Mouse (Mus musculus): ENCODE results near the gene Hnrnpa2b1. TPM values are rescaled to one million over a fixed set of nuclear protein-coding genes. Genes with fewer than 3 reads are reported as not detected.

Gene Hnrnpa2b1
- polyA plus RNA-seq, 1 experiment: 105 TPM

DNA sequence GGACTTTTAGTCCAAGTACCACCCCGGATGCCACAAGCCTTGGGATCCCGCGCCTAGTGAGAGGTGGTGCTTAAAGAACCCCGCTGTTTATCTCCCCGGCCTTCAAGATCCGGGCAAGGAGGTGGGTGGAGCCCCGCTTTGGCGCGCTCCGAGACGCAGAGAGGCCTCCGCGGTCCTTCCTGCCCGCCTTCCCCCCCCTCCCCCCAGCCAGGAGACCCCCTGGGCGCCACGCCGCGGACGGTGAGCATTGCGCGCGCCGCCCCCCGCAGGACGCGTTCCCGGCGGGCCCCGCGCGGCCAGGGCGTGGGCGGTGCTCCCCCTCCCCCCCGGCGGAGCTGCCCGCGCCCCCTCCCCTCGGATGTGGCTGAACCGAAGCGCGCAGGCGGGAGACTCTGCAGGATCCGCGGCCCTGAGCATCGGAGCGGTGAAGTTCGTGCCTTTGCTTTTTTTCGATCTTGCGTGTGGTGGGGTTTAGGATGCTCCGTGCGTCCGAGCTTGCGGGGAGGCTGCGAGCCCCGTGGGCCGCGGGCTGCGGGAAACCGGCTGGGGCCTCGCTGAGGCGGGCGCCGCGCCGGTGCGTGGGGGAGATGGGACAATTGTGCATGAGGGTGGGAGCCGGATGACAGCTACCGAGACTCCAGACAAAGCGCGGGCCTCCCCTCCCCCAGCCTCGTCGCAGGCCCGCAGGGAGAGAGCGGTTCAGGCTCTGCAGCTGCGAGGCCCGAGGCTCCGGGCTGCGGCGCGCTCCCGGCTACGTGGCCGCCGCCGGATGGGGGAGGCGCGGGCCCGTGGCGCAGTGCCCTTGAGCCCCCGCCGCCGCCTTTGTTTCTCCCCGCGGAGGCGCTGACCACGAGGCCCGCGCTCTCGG lies 851 bp upstream of the Hnrnpa2b1 start, which contains the start of gene Cbx3:
TSS of gene Cbx3 (plus strand) at position 50 of the 868 bp plus-strand sequence.
- peak; percentile 56 for DNase-seq (ENCODE audit: low read depth)

DNA sequence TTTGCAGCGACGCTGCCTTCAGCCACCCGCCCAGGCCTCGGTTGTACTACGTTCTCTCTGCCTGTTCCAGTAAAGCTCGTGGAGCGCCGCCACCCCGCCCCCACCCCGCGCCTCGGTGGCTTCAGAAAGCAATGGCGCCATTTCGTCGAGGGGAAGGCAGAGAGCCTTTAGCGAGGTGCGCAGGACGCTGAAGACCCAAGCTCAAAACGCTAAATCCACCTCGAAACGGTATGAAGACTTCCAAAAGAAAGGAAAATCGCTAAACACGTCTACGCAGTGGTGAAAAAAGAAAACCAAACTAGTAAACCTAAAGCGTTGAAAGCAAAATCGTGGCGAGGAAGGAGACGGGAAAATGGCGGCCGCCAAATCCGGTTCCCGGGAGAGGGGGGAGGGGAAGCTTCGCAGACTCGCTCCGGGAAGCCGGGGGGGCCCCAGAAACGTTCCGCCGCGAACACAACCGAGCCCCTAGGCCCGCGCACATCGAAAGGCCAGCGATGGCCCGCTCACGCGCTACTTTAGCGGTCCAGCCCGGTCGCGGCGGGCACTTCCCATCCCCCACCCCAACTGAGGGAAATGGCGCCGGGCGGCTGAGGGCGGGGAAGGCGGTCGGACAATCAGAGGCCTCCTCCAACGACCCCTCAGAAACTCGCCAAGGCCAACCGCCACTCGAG lies 668 bp downstream of the Hnrnpa2b1 start:
- DNase-seq (ENCODE audit: low read depth): no peak

DNA sequence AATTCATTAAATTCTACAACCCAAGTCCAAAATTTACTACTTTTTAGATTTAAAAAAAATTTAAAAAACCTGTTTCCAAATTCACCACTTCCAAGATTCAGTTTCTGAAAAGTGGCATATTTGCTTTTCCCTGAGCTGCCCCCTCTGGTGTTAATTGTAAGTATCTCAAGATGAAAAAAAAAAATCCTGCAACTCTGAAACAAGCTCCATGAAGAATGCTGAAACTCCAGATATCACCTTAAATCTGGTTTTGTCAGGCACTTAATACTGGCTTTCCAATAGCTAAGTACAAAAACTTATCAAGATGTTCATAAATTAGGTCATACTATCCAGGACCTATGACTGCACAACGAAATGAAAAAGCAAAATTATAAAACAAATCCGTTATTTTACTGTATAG lies 2.0 kb downstream of the Hnrnpa2b1 start:
- DNase-seq (ENCODE audit: low read depth): no peak

DNA sequence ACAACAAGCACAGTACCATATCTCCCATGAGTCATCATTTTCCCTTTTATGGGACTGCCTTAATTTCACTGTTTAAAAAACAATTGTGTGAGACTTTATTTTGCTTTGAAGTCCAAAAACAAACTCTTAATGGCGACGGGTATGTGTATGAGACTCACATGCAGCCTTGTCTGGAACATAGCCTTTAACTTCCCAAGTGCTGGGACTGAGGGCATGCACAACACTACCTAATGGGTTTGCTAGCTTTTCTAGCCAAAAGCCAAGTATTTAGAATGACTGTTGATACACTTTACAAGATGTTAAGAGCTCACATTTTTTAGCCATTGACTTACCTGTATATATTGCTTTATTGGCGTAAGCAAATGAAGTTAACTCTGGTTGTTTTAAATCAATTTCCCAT lies 9.3 kb downstream of the Hnrnpa2b1 start:
- DNase-seq (ENCODE audit: low read depth): no peak

DNA sequence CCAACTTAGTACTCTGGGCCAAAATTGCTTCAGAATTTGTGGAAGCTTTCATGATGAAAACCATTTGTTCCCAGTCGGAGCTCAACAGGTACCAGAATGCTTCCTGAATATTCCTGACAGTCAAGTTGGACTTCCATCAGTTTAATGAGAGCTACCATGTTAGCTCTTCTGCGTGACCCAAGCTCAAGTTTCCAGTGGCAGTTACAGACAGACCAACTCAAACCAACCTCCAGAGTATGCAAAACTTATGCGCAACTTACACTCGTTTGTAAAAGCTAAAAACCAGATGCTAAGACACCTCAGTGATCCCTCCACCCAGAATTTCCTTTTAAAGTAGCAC lies 9.7 kb downstream of the Hnrnpa2b1 start:
- DNase-seq (ENCODE audit: low read depth): no peak

DNA sequence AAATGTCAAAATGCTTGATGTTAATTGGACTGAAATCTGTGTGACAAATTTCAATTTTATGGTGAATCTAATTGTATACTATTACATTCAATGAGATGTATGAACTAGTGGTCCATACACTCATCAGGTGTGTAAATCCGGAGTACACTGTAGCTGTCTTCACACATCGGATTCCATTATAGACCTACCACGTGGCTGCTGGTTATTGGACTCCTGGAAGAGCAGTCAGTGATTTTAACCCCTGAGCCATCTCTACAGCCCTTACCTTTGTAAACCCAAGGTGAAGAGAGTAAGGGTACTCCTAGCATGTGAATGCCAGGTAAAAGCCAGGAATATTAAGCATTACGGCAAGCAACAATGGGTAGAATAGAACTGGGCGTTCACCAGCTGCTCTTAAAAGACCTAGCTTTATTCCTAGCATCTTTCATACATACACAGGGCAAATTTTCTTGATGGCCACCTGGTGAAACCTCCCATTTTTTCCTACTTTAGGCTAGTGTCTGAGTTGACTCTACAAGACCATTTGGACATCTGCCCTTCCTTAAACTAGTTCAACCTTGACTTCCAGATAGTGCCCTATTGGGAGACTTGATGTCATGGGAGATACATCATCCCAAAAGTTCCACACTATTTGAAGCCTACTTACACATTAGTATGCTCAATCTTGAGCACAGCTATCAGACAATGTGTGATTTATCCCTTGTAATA lies 10.2 kb downstream of the Hnrnpa2b1 start:
- DNase-seq (ENCODE audit: low read depth): no peak

DNA sequence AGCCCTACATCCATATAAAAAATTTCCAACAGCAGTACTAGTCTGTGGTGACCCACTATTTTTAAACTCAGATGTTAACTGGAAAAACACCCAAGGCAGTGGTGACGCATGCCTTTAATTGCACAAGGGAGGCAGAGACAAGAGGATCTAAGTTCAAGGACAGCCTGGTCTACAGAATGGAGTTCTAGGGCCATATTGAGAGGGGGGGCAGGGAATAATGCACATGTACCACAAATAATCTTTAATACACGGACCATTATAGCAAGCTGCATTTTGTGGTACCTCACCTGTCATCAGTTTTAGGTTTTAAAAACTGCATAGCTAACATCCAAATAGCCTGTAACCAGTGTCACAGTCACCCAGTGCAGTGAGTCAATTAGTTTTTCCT lies 10.8 kb downstream of the Hnrnpa2b1 start:
- no peak for DNase-seq (ENCODE audit: low read depth)

DNA sequence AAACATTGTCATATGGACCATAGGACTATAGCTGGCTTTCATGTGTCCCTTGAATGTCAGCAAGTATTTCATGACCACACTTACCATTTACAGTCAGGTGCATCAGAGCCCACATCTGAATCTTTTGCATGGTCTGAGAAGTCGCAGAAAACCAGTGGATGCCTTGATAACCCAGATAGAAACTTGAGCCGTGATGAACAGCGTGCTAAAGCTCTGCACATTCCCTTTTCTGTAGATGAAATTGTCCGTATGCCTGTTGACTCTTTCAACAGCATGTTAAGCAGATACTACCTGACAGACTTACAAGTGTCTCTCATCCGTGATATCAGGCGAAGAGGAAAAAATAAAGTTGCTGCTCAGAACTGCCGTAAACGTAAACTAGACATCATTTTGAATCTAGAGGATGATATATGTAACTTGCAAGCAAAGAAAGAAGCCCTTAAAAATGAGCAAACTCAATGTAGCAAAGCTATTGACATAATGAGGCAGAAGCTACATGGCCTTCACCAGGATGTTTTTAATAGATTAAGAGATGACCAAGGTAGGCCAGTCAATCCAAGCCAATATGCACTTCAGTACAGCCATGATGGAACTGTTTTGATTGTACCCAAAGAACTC lies 11.8 kb downstream of the Hnrnpa2b1 start:
- no peak for DNase-seq (ENCODE audit: low read depth)

DNA sequence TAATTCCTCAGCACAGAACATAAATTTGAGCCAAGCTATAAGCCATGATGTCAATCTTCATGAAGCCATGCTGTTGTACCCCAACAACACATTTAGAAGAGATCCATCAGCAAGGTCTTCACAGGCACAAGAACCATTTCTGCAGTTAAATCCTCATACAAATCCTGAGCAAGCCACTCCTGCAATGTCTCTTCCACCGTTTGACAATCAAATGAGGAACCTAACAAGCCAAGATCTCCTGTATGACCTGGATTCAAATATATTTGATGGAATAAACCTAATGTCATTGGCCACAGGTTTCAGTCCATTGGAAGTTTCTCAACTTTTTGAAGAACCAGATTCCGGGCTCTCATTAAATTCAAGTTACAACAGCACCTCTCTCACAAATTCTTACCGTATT lies 12.4 kb downstream of the Hnrnpa2b1 start:
- no peak for DNase-seq (ENCODE audit: low read depth)

DNA sequence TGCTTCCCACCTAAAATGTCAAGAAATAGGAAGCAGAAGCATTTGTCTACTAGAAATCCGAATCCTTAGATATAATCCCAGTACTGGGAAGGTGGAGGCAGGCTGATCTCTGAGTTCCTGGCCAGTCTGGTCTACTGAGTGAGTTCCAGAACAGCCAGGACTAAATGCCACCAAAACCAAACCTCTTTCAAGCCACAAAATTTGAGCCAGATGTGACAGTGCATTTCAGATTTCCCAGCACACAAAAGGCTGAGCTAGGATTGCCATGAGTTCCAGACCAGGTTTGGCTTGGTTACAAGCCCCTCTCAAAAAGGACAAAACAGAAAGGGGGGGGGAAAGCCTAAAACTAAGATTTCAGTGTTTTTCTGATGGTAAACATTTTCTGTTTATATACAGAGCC lies 13.5 kb downstream of the Hnrnpa2b1 start:
- DNase-seq (ENCODE audit: low read depth): no peak

DNA sequence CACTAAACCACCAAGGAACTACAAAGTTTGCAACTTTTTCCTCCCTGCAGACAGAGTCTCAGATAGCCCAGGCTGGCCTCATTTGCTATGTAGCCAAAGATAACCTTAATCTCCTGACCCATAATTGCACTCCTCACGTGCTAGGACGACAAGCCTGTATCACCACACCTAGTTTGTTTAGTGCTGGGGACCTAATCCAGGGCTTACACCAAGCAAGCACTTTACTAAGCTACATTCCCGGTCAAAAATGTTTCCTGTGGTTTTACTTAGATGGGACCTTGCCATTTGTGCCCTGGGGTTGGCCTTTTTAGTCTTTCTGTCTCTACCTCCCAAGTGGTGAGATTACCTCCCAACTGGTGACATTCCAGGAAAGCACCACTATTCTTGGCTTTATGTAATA lies 14.7 kb downstream of the Hnrnpa2b1 start:
- no peak for DNase-seq (ENCODE audit: low read depth)

DNA sequence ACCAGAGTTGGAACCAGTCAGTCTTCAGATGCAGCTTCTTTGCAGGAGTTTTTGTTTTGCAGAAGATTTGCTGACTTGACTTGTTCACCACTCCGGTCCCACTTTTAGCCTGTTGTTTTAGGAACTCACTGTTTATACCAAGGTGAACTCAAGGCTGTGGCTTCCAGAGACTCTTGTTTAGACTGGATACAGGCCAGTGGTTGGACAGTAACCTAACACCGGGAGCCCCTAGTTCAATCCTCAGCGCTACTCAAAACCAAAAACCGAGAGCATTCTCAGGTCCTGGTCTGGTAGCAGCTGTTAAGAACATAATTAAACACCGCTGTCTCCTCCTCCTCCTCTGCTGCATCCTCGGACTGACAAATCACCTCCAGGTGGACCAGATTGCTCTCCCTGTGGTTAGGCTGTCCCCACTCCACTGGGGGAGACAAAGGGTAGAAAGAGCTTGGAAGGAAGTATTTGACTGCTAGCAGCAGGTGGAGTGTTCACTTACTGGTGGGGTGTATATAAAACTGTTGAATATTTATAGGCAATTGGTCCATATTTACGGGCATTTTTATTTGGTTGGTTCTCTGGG lies 16.7 kb downstream of the Hnrnpa2b1 start:
- no peak for DNase-seq (ENCODE audit: low read depth)

DNA sequence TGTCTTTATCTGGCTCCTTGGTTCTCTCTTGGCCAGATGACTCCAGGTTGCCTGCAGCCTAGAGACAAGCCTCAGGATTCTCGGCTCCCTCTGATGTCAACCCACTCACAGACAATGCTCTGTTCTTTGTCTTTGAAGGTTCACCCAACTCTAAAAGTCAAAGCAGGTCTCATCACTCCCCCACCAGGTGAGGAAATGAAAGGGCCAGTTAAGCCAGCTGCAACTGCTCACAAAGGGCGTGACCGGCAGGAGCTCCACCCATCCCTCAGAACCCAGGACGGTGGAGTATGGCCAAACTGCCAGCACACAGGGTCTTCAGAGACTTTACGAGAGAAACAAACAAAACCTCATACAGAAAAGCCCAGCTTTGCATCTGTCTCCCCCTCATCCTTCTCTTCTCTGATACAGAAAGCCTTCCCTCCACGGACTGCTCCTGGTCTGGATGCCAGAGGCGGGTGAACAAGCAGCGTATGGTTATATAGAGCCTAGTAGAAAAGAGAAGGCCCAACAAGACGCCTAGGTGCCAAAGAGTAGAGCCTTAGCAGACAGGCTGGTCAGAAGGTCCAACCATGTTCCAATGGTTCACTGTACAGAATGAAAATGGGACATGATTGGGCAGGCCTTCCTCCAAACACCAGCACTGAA lies 27.4 kb downstream of the Hnrnpa2b1 start:
- no peak for DNase-seq (ENCODE audit: low read depth)

DNA sequence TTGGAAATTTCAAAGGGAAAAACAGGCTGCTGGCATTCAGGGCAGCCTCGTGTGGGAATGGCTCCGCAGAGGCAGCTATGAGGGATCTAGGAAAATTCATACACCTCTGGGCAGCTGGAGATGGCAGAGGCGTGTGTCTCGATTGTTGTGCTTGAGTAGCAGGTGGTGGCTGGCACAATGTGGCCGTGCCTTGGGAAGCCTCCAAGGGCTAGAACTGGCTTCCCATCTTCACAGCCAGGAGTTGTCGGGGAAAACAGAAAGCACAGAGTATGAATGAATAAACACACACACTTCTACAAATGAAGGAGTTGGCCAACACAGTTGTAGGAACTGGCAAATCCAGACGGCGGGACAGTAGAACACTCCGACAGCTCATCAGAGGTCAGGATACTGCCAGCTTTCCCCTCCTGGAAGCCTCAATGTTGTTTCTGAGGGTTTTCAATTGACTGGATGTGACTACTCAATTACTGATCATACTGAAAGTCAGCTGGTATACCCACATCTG lies 30.8 kb downstream of the Hnrnpa2b1 start:
- no peak for DNase-seq (ENCODE audit: low read depth)

DNA sequence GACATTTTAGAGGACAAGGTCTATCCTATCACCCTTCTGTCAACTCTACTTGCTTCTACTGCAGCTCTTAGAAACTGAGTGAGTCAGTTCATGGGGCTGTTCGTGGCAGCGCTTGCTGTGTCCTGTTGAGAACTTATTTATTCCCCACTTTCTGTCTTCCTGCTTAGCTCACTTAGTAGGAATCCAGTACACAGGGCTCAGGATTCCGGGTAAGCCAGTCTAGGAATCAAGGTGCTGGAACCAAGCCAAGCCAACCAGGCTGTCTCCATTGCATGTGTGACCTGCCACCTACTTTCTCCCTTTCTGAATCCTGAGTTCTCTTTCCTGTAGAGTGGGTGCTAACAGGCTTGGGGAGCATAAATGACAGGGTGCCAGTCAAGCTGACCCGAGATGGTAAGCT lies 32.0 kb downstream of the Hnrnpa2b1 start:
- DNase-seq (ENCODE audit: low read depth): no peak

DNA sequence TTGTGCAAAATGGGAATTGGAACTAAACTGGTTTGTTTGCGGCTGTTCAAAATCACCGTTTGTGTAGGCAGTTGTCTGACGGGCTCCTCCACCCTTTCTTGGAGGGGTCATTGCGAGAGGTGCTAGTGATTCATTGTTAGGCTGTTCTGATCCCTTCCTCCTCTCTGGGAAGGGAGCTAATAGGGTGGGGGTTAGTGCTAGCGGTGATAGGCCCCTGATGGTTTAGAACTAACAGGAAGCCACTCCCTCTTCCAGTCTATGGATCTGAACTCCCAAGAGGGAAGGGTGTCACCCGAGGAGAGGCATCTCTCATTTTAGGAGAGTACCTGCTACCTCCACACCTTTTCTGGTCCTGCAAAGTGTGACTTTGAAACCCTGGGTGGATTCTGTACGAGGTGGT lies 35.4 kb downstream of the Hnrnpa2b1 start:
- no peak for DNase-seq (ENCODE audit: low read depth)

DNA sequence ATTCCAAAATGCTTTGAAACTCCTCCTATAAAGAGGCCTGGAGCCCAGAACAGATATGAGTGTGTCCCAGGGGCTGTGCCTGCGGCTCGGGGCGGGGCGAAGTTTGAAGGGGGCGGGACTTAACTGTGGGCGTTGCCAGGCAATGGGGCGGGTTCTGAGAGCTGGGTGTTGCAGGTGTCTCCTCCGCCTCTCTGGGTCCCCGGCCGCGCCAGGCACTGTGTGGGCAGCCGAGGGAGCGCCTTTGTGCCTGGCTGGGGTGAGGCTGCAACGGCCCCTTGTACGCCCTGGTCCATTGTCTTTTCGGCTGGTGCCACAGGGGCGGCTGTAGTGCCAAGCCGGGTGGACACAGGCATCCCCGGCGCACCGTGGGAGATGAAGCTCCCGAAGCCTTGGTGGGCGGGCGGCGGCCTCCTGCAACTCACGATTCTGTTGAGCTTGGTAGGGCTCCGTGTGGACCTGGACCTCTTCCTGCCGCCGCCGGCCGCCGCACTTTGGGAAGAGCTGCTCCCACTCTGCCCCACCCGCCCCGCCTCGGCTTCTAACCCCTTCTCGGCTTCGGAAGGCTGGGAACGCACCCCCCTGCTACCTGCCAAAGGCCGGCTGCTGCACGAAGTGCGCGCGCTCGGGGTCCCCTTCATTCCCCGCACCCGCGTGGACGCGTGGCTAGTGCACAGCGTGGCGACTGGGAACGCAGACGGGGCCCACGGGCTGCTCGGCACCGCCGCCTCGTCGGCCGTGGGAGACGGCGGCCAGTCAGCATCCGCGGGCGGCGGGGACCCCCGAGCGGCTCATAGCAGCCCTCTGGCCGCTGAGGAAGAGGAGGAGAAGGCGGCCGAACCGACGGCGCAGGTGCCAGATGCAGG lies 36.9 kb downstream of the Hnrnpa2b1 start, which contains the start of gene Nfe2l3:
TSS of gene Nfe2l3 (plus strand) at position 136 of the 863 bp plus-strand sequence.
- DNase-seq (ENCODE audit: low read depth): no peak

DNA sequence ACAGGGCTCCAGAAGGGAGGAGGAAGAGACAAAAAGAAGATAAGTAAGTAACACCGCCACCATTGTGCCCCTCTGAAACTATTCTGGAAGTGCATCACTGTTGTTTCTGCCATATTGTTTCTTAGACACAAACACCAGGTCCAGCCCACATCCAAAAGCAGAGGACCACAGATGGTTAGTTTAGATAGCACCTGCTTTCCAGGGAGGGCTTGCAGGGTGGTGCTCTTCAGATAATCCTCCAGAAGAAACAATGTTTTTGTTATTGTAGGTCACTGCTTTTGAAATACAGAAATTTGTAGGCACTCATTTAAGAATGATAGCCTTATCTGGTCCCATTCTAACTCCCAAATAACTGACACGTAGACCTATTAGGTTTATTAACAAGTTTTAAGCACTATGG lies 45.2 kb downstream of the Hnrnpa2b1 start:
- no peak for DNase-seq (ENCODE audit: low read depth)

DNA sequence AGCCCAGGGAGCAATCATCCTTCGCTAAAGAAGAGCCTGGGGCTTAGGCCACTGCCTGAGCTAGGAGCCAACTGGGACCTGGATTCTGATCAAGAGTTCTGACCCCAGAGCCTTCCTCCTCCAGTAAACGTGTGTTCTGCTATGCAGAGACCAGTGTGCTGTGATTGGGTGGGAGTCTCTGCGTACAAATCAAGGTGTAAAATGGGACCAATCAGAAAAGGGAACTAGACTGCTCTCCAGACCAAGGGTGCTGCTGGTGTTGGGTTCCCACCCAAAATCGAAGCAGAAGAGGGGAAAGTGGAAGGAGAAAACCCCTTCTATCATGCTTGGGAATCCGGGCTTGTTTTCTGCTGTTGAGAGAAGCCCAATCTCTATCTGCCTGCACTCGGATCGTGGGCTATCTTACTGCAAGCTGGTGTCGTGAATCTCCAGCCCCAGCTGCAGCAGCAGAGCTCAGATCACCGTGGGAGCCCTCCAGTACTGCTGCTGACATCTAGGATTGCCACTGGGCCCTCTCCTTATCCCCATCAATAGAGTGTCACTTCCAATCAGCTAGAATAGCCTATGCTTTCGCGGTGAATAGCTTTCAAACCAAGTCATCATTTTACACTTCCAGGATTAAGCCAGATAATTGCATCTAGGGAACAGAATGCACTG lies 46.1 kb downstream of the Hnrnpa2b1 start:
- DNase-seq (ENCODE audit: low read depth): no peak
